Mouse (Mus musculus): ENCODE measurements around the gene 4930544G11Rik.

4930544G11Rik gene

GRCm38 (mm10) chr6:65952309-65952708, at the start of gene 4930544G11Rik:
4930544G11Rik (plus strand) TSS chr6:65952609.
- DNase-seq (ENCODE audit: low spot score): no peak

GRCm38 (mm10) chr6:65906657-65907182, 45.7 kb upstream of the 4930544G11Rik start:
- DNase-seq (ENCODE audit: low spot score): no peak

GRCm38 (mm10) chr6:65915421-65915820, 37.0 kb upstream of the 4930544G11Rik start:
- no peak for DNase-seq (ENCODE audit: low spot score)

- DNase-seq (ENCODE audit: low spot score): no peak
Observed at GRCm38 (mm10) chr6:65921703-65922102, 30.7 kb upstream of the 4930544G11Rik start.

- DNase-seq (ENCODE audit: low spot score): no peak
Observed at GRCm38 (mm10) chr6:65923501-65924084, 28.8 kb upstream of the 4930544G11Rik start.

- DNase-seq (ENCODE audit: low spot score): no peak
Observed at GRCm38 (mm10) chr6:65925737-65926333, 26.6 kb upstream of the 4930544G11Rik start.

GRCm38 (mm10) chr6:65930523-65930922, 21.9 kb upstream of the 4930544G11Rik start:
- no peak for DNase-seq (ENCODE audit: low spot score)

GRCm38 (mm10) chr6:65932776-65933175, 19.6 kb upstream of the 4930544G11Rik start:
- no peak for DNase-seq (ENCODE audit: low spot score)

GRCm38 (mm10) chr6:65933177-65933576, 19.2 kb upstream of the 4930544G11Rik start:
- no peak for DNase-seq (ENCODE audit: low spot score)

GRCm38 (mm10) chr6:65935566-65936281, 16.7 kb upstream of the 4930544G11Rik start:
- no peak for DNase-seq (ENCODE audit: low spot score)

GRCm38 (mm10) chr6:65950492-65950891, 1.9 kb upstream of the 4930544G11Rik start:
- no peak for DNase-seq (ENCODE audit: low spot score)

GRCm38 (mm10) chr6:65969386-65970111, 17.1 kb downstream of the 4930544G11Rik start:
- DNase-seq (ENCODE audit: low spot score): no peak

- no peak for DNase-seq (ENCODE audit: low spot score)
Observed at GRCm38 (mm10) chr6:65970410-65970809, 18.0 kb downstream of the 4930544G11Rik start.

- DNase-seq (ENCODE audit: low spot score): no peak
Observed at GRCm38 (mm10) chr6:65992081-65992480, 39.7 kb downstream of the 4930544G11Rik start.

- DNase-seq (ENCODE audit: low spot score): no peak
Observed at GRCm38 (mm10) chr6:65998343-65998742, 45.9 kb downstream of the 4930544G11Rik start.

Measured in urinary bladder, postnatal 25 days (tissue).